Mouse (Mus musculus) embryo, embryonic 10.5 days (tissue): ENCODE measurements around the gene Pdk4.
A peak's percentile ranks its signal among the peaks of the same experiment; 100 is the strongest.

ENCODE experiments used
- DNase-seq: peaks from one replicate; pipeline ENCODE4 v3.0.0-alpha.2; 2015; ENCODE audit warnings: low spot score

Gene Pdk4

DNA sequence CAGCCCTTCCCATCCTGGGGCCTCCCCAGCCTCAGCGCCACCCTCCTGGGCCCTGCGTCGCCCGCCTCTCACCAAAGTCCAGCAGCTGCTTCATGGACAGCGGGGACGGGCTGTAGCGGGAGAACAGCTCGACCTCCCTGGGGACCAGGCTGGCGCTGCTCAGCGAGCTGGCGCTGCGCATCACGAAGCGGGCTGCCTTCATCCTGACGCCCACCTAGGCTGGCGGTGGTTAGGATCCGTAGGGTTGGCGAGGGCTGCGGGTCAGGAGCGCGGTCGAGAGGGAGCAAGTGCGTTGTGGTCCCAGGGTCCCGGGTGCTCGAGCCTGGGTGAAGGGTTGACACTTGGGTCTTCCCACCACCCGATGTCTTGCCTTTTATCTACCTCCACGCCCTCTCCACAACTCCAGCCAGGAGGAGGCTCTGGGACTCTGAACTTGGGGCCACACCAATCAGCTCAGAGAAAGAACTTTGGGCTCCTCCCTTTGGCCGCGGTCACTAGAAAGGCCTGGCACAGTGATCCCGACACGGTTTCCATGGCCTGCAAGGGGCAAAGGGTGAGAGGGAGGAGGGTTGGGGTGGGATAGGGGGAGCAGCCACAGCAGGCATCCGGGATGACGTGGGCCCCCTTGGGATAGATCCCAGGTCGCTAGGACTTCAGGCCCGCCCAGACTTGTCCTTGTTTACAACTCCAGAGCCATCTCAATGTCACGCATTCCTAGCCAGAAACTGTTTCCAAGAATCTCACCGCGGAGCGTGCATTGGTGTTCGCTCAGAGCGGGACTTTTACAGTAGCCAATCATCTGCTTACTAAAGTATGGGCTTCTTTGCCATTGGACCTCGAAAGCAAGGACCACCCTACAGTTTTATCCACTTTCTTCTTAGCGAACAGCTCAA is at the start of gene Pdk4:
Pdk4 (minus strand) TSS at position 349 of the 893 bp plus-strand sequence.
- DNase-seq, result peak; percentile 76

DNA sequence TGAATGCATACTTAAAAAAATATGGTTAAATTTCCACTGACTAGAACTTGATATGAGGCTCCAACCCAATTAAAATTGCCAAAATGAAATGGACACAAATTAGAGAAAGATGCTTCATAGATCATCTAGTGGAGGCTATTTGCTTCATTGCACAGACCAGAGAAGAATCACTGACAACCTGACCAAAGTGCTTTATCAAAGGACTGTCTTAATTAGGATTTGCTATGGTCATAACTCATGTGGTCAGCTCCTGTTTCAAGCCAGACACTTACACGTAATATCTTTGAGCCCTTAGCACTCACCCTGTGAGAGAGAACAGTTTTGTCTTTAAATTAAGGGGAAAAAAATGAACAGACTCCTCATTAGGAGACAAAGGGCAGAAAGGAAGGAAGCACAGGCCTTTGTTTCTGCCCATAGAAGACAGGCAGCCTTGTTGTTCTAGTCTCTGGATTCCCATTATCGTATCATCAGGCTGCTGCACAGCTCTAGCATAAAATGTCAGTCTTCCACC is 41.8 kb upstream of the Pdk4 start:
- no peak for DNase-seq

DNA sequence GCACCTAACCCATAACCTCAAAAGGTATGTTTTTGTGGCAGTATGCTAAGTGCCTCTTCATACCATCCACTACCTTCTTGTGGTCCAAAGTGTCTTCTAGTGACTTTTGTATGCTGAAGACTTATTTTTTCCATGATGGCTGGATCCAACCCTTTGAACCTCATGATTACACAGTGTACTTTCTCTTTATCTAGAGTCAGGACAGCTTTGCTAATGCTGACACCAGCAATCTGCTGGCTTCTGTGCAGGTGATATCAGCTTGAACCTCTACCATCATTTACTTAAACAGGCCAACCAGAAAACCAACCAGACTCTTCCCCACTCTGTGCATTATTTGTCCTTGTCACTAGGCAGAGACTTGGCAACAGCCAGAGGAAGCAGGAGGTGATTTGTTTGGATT is 39.6 kb upstream of the Pdk4 start:
- DNase-seq, result no peak

DNA sequence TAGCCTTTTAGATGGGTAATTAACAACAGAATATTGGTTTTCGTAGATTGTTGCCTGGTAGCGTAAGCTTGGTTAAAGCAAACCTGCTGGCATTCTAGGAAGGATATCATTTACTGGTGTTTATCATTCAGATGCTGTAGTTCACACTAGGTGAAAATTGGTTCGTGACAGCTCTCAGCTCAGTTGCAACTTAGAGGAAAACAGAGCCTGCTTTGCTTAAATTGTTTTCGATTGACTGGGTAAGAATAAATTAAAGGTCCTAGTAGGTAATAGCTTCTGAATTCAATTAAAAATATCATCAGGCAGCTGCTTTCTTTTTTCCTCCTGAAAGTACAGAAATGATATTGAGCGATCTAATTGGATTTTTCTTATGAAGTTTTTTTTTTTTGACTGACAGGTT is 21.0 kb upstream of the Pdk4 start:
- no peak for DNase-seq

DNA sequence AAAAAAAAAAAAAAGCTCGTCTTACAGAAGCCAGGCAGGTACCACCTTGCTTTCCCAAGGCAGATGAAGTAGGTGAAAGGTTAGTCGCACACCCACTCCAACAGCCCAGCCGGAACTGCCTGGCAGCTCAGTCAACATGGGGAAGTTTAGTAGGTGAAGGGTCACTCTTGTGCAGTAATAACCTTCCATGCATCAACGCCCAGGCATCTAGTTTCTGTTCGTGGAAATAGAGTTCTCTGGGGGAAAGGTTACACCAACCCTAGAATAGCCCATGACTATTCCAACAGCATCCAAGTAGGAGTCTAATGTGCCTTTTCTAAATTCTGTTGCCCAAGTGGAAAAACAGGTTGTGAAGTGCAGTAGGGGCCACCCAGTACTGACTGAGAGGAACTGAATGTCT is 13.6 kb upstream of the Pdk4 start:
- peak; percentile 53 for DNase-seq

DNA sequence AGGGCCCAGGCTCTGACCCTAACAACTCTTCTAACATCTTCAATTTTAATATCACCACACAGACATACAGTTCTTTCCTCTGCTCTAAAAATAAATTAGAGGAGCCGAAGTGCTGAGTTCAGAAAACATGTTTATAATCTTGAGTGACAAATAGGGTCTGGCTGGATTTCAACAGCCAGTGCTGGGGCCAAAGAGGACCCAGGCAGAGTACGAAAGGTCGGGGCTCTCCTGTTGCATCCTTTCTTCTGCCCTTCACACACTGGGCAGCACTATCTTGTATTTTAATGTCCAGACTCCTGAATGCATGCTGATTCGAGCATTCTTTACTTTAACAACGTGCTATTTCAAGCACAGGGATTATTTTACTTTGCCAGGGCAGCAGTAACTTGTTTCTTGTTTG is 13.2 kb upstream of the Pdk4 start:
- no peak for DNase-seq

DNA sequence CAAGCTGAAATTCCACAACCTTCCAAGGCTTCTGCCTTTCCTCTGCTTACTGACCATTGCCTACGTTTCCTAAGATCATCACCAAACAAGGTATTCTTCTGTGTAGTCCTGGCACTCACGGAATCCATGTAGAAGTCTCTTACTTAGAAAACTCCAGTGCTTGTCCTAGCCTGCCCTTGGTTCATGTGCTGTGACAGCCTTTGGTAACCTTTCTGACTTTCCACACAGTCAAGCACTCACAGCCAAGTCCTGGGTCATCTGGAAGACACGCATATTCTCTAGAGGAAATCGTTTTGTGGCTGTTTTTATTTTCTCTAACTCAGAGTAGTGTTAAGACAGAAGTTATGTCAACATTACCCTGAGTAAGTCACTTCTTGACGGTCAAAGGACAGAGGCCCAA is 11.7 kb upstream of the Pdk4 start:
- no peak for DNase-seq

DNA sequence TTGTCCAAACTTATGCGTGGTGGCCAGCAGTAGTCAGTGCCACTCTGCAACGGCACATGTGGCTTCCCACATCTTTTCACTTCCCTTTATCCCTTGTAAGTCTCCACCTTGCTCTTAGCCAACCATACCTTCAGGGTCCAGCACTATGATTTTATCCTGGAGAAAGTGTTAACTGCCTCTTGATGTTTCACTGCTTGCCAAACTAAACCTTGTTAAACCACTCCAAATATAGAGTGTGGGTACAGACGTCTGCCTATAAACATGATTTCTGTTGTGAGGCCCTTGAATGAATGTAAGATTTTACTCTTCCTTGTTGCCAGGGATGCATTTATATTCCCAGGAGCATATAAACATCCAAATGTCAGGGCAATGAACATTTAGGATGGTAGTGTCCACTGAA is 10.2 kb upstream of the Pdk4 start:
- DNase-seq, result no peak

DNA sequence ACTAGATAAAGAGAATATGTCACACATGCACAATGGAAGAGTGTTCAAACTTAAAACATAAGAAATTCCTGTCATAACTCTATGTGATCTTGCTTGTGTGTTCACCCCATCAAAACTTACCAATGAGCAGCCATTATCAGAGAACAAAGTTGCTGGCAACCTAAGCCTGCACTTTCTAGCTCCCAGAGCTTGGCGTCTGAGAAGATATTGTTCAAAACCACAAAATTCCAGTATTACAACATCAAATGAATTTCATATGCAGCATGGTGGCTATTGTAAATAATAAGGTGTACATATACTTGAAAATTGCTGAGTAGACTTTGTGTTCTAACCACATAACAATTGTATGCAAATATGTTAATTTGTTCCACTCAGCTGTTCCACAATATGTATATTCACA is 6.7 kb upstream of the Pdk4 start:
- DNase-seq, result no peak

DNA sequence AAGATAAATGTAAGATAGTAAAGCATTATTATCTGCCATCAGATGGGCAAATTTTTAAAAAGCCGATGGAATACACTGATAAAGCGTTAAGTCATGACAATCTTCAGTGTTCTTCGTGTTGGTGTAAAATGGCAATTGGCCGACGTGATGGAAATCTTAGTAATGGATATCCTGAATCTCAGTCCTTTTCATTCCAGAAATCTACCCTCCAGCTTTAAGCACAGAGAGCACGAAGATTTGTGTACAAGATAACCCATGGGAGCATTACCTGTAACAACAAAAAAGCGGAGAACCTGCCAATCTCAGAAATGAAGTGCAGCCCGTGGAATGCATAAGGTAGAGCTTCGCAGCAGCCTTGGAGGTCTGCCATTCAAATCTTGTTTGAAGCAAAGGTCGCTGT is 5.4 kb upstream of the Pdk4 start:
- DNase-seq, result no peak

DNA sequence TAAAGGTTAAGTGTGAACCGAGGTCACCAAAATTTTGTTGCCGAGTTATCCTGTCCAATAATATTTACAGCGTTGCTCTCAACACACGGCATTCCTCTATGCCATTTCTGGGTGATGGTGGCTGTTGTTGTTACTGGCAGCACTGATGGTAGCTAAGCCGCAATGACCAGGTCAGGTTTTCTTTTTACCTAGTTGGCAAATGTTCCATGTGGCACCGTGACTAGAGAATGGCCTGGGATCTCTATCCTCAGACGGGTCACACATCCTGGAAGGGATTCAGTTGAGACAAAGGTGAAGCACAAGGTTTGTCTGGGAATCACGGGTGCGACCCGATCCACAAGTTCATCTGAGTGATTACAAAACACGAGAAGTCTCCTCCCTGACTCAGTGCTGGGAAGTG is 2.6 kb upstream of the Pdk4 start:
- no peak for DNase-seq

DNA sequence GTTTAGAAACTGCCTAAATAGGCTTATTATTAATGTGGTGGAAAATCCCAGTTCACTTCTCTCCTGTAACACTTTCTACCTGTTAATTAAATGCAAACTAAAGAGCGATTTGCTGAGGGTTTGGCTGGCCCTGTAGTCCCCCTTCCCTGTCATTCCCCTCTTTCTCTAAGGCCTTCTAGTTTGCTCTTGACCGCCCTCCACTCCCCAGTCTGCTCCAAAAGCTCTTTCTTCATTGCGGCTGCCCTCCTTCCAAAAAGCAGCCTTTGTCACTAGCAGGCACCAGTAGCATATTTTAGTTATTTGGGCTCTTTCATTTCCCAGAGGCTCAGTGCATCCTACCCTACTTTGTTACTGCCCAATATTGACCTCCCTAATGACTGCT is 736 bp upstream of the Pdk4 start:
- DNase-seq, result no peak

DNA sequence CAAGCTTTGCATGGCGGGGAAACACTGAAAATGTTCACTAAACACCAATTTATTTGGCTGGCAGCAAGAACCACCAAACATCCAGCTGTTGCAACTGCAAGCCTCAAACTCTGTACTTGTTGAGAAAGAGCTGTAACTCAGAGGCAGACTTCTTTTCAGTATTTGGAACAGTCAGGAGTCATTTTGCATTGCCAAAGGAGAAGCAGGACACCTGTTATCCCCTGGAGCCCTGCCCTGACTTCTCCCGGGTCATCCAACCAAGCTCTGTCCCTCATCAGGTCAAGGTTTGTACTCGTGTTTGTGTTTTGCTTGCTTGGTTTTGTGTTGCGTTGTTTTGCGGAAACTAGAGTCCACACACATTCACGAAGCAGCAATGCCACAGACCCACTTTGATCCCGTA is 11.1 kb downstream of the Pdk4 start:
- DNase-seq, result no peak

DNA sequence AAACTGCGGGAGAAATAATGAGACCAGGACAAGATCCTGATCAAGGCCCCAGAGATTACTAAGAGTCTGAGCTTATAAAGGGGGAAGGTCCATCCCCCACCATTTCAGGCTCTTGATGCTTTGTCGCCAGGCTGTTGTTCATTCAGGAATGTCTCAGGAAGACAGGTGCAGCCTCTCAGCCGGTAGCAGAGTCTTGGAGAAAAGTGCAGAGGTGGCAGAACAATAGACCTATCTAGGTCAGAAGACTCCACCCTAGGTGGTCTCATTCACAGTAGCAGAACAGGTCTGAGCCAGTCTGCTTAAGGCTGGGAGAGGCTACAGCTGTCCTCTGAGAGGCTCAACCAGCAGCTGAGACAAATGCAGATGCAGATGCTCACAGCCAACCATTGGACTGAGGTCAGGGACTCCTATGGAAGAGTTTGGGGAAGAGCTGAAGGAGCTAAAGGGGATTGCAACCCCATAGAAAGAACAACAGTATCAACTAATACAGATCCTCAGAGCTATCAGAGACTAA is 13.8 kb downstream of the Pdk4 start:
- DNase-seq, result no peak

DNA sequence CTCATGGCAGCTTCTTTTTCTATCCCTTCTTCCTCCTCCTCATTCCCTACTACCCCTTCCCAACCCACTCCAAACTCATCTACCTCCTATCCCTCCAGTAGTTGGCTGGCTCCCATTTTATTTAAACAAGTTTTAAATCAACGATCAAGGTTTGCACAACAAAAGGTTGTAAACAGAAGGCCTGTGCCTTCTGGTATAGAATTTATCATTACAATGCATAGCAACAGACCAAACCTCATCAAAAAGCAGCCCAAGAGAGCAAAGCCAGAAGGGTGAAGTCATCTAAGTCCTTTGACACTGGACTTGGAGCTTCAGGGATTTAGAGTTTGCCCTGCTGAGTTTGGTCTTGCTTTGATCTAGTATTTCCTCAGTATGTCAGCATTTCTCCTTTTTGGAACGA is 15.0 kb downstream of the Pdk4 start:
- DNase-seq, result no peak

DNA sequence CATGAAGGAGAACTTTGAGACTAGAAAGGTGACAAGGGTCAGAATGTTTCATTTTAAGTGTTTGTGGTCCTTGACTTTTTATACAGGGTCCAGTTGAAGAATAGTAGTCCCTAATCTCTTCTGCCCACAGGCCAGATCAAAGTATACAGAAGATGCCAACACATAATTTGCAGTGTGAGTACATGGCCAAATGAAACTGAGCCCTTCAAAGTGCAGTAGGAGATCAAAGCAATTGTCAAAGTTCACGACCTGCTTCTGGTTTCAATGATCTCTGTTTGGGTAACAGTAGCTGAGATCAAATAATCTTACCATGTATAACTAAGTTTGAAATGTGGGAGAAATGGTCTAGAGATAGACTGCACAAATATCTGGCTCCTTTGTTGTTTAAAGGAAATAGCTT is 22.1 kb downstream of the Pdk4 start:
- no peak for DNase-seq

DNA sequence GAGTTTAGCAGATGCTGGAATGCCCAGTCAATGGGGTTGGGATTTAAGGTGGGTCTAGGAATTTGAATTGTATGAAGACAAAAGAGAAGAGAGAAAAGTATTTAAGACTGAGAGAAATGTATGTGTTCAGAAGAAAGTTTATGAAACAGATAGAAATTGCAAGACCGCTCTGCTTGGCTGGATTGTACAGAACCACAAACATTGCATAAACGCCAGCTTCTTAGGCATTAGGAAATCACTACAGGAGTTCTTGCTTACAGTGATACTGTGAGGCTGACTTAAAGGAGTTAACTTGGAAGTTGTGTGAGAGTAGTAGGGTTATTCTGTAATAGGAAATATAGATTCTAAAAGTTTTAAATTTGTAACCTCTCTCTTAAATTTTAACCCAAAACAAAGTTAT is 23.4 kb downstream of the Pdk4 start:
- no peak for DNase-seq

DNA sequence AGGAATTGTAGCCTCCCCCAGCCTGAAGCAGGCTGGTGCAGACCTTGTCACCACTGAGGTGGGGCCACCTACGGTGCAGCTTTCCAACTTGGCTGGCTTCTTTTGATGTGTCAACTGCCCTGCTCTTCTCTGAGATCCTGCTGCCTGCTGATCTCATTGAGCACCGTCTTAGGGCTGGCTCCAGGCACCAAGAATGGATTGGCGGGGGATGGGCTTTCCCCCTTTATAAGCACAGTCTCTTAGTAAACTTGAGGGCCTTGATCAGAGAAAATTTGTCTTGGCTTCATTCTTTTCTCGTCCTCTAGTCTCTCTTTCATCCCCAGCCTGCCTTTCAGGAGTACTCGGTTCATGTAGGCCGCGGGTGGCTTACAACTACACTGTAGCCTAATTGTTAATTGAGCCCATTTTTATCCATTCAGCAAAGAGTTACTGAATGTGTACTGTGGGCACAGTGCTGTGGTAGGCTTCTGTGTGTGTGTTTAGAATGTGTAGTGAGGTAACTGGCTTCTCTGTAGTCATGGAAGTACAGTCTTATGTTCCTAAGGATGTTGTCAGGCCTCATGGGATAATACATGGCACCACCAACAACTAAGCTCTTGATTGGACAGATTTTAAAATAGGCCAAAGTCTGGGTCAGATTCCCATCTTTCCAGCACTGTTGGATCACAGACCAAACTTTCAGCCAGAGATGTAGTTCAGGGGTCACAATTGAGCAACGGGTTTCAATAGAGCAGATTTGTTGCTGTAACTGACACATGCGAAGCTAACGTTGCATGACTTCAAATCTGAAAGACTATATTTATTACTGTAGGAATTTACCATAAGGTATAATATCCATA is 25.4 kb downstream of the Pdk4 start:
- no peak for DNase-seq

DNA sequence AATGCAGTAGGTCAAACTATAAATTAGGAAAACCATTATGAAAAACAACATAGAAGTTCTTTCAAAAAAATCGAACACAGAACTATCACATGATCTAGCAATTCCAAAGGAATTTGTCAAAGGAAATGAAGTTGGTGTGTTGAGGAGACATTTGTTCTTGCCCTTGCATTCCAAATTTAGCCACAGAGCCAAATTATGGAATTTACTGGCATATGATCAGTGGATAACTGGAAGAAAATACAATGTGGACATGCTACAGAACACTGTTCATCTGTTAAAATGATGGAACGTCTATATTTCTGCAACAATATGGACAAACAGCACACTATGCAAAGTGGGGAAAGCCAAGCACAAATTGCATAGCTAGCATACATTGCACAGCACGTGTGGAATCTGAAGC is 40.3 kb downstream of the Pdk4 start:
- DNase-seq, result no peak

DNA sequence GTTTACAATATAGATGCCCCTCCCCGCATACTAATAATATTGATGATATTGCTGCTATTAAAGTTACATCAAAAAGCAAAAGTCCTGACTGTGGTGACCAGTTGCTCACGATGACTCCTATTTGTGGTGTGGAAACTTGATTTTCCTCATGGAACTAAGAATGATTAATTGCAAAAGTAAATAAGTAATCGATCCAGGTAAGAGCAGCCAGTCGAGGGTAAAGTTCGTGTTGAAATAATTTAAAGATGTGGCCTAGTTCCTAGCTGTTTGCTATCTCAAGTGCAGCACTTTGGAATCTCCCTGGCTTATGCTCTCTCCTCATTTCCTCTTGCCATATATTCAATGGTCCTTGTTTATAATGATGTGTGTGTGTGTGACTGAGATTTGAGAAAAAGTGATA is 46.2 kb downstream of the Pdk4 start:
- DNase-seq, result no peak

DNA sequence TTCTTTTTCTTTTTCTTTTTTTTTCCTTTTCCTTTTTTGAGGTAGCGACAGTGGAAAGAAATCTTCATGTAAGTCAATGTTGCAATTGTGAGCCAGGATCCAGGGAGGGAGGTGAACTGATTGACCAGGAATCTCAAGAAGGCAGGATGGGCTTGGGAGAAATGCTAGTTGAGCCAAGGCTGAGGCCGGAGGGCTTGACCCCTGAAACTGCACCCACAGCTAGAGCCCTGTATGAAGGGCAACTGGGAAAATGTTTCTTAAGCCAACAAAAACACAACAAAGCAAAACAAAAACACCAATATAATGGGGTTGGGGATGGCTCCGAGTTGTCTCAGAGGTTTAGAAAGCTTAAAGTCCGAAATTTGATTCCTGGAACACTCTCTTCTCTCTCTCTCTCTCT is 47.7 kb downstream of the Pdk4 start:
- DNase-seq, result no peak

DNA sequence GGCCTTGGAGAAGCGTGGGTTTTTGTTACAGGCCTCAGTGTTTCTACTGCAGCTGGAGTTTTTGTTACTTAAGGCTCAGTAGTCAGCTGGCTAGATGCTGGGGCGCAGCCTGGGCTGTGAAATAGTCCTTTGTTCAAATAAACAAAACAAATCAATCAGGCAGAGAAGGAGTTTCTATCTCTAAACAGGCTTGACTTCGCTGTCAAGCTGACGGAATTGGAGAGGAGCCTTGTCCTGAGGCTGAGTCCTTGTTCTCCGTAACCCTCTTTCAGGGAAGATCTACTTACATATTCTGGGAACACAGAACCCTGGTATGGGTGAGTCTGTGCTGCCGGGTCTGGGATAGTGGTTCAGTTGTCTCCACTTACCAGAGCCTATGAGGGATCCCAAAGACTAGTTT is 48.6 kb downstream of the Pdk4 start:
- DNase-seq, result peak; percentile 34

DNA sequence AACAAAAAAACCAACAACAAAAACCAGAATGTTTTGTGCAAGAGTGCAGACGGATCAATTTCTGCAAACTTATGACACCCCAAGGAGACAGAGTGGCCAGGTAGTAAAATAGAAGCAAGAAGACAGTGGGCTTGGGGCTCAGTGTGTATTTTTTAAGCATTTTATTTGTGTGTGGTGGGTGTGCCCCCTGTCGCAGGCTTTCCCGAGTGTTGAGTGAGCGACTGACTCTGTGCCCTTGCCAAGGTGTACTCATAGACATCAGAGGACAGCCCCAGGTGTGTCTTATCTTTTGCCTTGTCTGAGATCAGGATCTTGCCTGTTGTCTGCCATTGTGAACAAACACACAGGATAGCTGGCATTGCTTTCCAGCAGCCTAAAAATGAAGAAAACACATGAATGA is 49.1 kb downstream of the Pdk4 start:
- DNase-seq, result no peak
